Mouse (Mus musculus) gastrocnemius, postnatal 4 days (tissue): Measurements from ENCODE around the gene Camsap2. TPM values are rescaled to one million over a fixed set of nuclear protein-coding genes. Genes with fewer than 3 reads are reported as not detected.

Source experiments
- DNase-seq, 2 experiments: peaks; one replicate each; pipeline ENCODE4 v3.0.0; 2021 to 2022; ENCODE audit warnings: low spot score in 2 of 2, mixed read lengths in 2 of 2
- total RNA-seq, 2 experiments: library from RNA; stranded (reverse); gene quantifications; 2 replicates each; pipeline ENCODE4 v1.2.3; 2021

Camsap2 gene
- total RNA-seq, 2 experiments from 2014 or later, result 25.6 to 26.7 TPM

DNA sequence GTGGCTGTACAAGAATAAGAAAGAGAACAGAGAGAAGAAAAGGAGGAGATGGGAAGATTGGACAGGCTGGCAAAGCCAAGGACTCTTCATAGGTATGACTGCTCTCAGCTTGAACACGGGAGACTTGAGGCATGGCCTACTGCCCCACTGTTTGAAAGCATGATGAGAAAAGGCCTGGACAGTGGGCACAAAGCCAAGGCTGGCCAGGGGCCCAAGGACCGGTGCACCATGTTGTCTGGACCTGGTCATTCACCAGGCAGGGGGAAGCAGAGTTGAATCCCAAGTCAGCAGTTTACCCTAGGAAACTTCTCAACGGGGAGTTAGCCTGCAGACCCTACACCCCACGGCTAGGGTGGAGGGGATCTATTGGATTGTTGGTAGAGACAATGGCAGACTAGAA is 118.0 kb downstream of the Camsap2 start:
- DNase-seq, result no peak

DNA sequence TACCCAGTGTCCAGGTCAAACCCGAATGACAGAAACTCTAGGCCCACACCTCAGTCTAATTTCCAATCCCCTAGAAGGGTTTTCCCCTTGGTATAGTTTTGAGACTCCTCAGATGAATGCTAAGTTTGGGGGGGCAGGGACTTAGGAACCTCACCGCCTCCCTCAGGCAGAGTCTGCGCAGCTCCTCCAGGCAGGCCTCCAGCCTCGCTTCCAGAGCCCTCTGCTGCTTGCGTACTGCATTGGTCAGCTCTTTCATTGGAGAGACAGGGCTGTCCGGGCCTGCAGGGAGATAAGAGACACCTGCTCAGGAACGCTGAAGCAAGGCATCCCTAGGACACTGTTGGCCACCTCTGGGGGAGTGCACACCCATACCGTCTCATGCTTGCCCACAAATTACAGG is 119.3 kb downstream of the Camsap2 start:
- DNase-seq, result no peak

DNA sequence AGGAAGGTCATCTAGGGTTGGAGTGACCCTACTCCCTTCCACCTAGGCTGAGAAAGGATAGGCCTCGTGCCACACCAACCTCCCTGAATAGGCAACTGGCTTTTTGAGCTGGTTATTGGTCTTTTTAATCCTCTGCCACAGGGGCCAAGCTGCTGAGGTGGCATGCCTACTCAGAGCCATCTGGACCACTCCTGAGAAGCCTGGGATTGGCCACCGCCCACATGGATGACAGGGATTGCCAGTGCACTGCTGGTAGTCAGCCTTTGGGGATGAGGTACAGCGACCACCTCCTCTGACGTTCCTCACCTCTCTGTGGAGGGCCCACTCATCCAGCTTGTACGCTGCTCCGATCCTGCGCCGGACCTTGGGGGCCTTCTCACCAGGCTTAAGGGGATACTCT is 120.1 kb downstream of the Camsap2 start:
- DNase-seq, result no peak

DNA sequence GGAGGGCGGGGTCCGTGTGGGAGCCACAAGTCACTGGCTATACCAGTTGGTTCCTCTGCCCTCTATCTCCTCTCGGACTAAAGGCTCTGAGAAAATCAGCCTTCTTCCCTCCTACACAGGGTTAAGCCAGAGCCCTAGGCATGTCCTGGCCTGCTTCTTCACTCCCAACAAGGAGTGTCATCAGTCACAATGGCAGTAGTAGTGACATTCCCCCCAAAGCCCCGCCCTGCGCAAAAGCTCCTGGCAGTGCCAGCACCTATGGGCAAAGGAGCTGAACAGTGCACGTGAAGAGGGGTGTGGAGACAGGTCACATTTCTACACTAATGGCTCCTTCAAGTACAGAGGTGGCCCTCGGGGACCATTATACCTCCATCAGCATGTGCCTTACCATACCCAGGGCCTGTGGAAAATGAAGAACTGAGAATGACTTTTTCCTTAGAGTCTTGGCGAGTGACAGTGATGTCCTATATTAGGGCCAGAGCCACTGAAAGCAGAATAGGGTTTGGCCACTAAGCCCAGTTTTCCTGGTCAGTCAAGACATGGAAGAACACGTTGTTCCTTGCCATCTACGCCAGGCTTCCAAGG is 122.1 kb downstream of the Camsap2 start:
- no peak for DNase-seq

DNA sequence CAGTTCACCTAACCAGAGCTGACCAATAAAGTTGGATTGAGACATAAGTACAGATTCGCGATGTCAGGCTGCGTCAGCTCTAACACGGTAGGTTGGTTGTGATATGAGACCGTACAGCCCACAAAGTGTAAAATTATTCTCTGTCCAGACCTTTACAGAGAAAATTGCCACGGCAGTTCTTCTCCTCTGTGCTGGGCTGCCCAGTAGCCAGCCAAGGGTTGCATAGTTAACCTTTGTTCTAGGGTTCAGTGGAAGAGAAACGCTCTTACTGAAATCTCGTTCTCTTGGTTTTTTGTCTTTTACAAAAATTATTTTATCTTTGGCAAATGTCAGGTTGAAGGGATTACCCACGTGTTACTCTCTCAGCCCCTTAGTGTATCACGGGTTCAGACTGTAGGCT is 123.5 kb downstream of the Camsap2 start:
- DNase-seq, result no peak

DNA sequence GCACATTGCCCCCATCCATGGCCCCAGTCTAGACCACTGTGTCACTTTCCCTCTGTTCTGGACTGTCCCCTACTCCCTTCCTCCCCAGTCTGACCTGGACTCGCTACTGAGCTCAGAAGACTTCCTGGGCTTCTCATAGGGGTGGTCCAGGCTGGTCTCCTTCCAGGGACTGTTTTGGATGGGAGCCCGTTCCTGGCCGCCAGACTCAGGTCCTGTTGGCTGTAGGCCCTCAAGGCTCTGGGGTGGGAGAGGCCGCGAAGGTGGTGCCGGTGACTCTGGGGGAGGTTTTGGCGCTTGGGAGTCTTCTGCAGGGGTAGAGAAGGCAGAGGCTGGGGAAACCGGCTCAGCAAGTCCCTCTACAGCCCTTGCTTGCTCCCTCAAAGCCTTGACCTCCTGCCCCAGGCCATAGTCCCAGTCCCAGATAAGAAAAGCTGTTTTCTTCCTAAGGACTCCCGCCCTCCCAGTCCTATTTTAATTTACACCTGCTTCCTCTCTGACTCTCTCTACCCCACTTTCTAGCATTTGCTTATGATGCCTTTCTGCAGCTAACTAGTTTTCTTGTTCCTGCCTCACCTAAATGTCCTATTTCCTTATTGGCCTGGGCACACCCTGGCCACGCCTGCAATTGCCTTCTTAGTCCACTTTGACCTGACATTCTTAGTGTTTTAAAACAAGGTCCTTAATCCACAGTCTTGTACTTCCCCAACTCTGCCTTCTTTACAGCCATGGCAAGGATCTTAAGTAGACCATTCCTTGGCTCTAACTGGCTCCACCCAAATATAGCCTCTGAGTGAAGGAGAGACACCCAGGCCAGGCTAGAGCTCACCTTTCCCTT is 125.7 kb downstream of the Camsap2 start:
- DNase-seq, result no peak

Other genes with a start within 250 kb of the Camsap2 start
- gene Kif21b, start 214.7 kb downstream of the Camsap2 start, total RNA-seq, result 1 to 10 TPM; 1.9 TPM
- not detected for gene Mroh3, start 133.3 kb downstream of the Camsap2 start, total RNA-seq
- gene Inava, start 111.8 kb downstream of the Camsap2 start, total RNA-seq, result under 1 TPM; 0.22 to 0.29 TPM
- gene Gpr25, start 85.2 kb downstream of the Camsap2 start, total RNA-seq, result not detected
- 10 to 100 TPM; 15.2 to 15.5 TPM for gene Ddx59, start 69.2 kb upstream of the Camsap2 start, total RNA-seq
- 1 to 10 TPM; 4.2 to 5.4 TPM for gene Kif14, start 120.2 kb upstream of the Camsap2 start, total RNA-seq